Mouse (Mus musculus) small intestine, adult 2 months (tissue): ENCODE results near the gene Epb41l5.

Experiments
- CTCF ChIP-seq: fragments of 200-500 bp; IDR thresholded peaks from 2 replicates; pipeline ENCODE4 v1.5.1; 2012; ENCODE audit warnings: low read depth, mild to moderate bottlenecking, control low read depth, inconsistent platforms, low read length, moderate library complexity, mixed read lengths; ENCODE audit not compliant: insufficient replicate concordance, insufficient read length; ENCODE audit errors: extremely low read depth
- POLR2A ChIP-seq: fragments of 200-500 bp; IDR thresholded peaks from 2 replicates; pipeline ENCODE4 v1.6.1; 2012; ENCODE audit warnings: low read depth, mild to moderate bottlenecking, control low read depth, inconsistent platforms, low read length, moderate library complexity

DNA sequence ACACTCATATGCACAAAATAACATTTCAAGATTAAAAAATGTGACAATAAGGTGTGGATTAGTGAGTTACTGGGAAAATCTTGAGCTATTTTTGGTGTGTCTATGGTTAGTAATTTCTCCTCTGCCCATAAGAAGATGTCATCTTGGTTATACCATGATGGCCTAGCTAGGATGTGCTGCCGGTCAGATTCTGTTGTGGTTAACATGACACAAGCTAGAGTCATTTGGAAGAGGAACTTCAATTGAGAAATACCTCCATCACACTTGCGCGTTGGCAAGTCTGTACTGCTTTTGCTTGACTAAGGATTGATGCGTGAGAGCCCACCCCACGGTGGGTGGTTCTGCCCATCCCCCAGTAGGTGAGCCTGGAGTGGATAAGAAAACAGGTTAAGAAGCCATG is 114.5 kb downstream of the Epb41l5 start:
- TF ChIP-seq CTCF (no peak), POLR2A (no peak)
